22 mouse cellular contexts compared by ENCODE assay signal in the genomic region with DNA sequence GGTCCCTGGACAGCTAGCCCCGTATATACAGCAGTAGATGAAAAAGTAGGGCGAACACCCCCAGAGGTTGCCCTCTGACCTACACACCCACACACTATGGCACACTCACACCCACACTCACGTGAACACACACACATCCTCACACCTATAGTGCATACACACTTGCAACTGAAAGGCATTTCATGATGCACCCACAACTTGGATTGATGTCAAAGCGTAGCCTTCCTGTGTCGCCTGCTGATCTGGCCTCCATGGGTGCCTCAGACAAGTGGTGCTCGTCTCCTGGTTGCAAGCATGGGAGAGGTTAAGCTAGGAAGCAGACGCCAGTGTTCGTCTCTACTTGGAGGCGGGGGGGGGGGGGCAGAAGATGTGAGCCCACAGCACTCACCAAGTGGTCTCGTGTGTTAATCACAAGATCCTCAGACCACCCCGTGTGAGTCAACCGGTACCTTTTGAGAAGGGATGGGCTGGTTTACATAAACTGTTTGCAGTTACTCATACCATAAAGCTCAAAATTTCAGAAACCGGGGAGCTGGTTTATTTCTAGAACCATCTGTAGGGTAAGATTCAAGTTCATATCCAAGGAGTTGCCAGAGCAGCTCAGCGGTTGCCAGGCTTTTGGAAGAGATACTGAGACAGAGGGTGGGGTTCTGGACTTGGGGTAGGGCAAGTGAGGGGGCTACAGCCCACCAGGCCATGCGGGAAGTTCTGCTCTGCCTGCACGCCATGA. TPM values are rescaled to one million over a fixed set of nuclear protein-coding genes. Genes with fewer than 3 reads are reported as not detected.
DNase-seq lines count a peak whose midpoint lies in the region; ATAC-seq and TF ChIP-seq lines count a peak whose summit lies in the region.
"Had no signal": no experiment of that assay in that cellular context is flagged by ENCODE, and none has a peak within 500 bp of the region (broad histone marks: within the 10 kb centered on the region; RNA-seq: fewer than 3 reads in every experiment).

No protein-coding gene starts in this region.

- no peak overlapping the region for H3K9ac ChIP-seq in kidney, embryonic 15.5 days
- H3K9ac ChIP-seq: forebrain, embryonic 13.5 days; forebrain, postnatal 0 days; hindbrain, embryonic 12.5 days had no signal

- H3K9me3 ChIP-seq in kidney, embryonic 15.5 days (replicated peaks): no peaks in the 10 kb centered on the region
- H3K9me3 ChIP-seq: forebrain, embryonic 13.5 days; heart, embryonic 10.5 days; hindbrain, embryonic 12.5 days had no signal

- H3K4me1 ChIP-seq in kidney, embryonic 15.5 days: peaks cover 38% of the 10 kb centered on the region
- H3K4me1 ChIP-seq in cortical plate, adult 2 months (ENCODE audit: control insufficient read depth, insufficient read depth, low read length): peaks cover 17% of the 10 kb centered on the region
- H3K4me1 ChIP-seq: forebrain, embryonic 13.5 days; hindbrain, embryonic 12.5 days had no signal

- ATAC-seq in kidney, embryonic 15.5 days (replicated peaks; ENCODE audit: low FRiP score): 0 out of 2 replicates have a peak, but pooled peaks have one; percentile 57
- ATAC-seq: activated CD4-positive, CD25-positive, alpha-beta regulatory T cell, adult 4 months; forebrain, embryonic 13.5 days; forebrain, postnatal 0 days; hindbrain, embryonic 16.5 days; Patski had no signal

- TF ChIP-seq POLR2A in cortical plate, adult 2 months (IDR thresholded peaks at IDR 0.05; ENCODE audit: extremely low read depth, insufficient read depth, low read length): no peak

- H3K4me2 ChIP-seq in kidney, embryonic 15.5 days: no peak overlapping the region
- H3K4me2 ChIP-seq: forebrain, embryonic 13.5 days; hindbrain, embryonic 12.5 days had no signal

- H3K27ac ChIP-seq in kidney, embryonic 15.5 days: no peak overlapping the region
- H3K27ac ChIP-seq in cortical plate, adult 2 months (ENCODE audit: insufficient read depth, low read length): peak overlapping the region; percentile 49
- H3K27ac ChIP-seq: forebrain, embryonic 13.5 days; hindbrain, embryonic 12.5 days had no signal

- no peak for DNase-seq in kidney, postnatal 25 days
- peak; percentile 41 to 50 for DNase-seq in left cerebral cortex, postnatal 36 days (ENCODE audit: low spot score in 2 of 2)
- no peak for DNase-seq in left cerebral cortex, postnatal 4 days
- DNase-seq in ovary, postnatal 14 days (ENCODE audit: low spot score): no peak
- DNase-seq: adrenal gland, postnatal 25 days; cerebellum, adult 2 months; cerebellum, postnatal 10 days; embryo, embryonic 11 days; forebrain, postnatal 0 days; gastrocnemius, postnatal 10 days; heart, adult 18-20 months; heart, postnatal 10 days; heart, postnatal 4 days had no signal

- intact Hi-C loops in left cerebral cortex, postnatal 36 days (cut with DNase I): no loop called here
- intact Hi-C loops in left cerebral cortex, postnatal 4 days (cut with DNase I): no loop called here

- 90% methylated on average over 16 of the region's 16 CpGs for WGBS in kidney, embryonic 15.5 days

- no peak for TF ChIP-seq CTCF in cortical plate, adult 2 months (IDR thresholded peaks at IDR 0.05; ENCODE audit: extremely low read depth, insufficient read depth, low read length)

- no peaks in the 10 kb centered on the region for H3K27me3 ChIP-seq in kidney, embryonic 15.5 days
- H3K27me3 ChIP-seq: forebrain, embryonic 13.5 days; hindbrain, embryonic 12.5 days; Patski had no signal

- peaks cover 25% of the 10 kb centered on the region for H3K36me3 ChIP-seq in kidney, embryonic 15.5 days
- H3K36me3 ChIP-seq: hindbrain, embryonic 12.5 days had no signal

- no peak overlapping the region for H3K4me3 ChIP-seq in kidney, embryonic 15.5 days (replicated peaks)
- no peak overlapping the region for H3K4me3 ChIP-seq in cortical plate, adult 2 months (ENCODE audit: insufficient read depth, low read length)
- H3K4me3 ChIP-seq: forebrain, embryonic 13.5 days; heart, embryonic 10.5 days; hindbrain, embryonic 12.5 days had no signal

RNA-seq across cellular contexts. Expression of a gene that starts 27.4 kb away (rescaled TPM):
- 24.9 and 26.2 TPM in 2 replicates for polyA plus RNA-seq in kidney, embryonic 15.5 days (2015; fragmentation: Nextera tagmentation; extraction: Ambion mirVana)
- 10 to 100 TPM; 34.4 to 38.3 TPM for total RNA-seq in left cerebral cortex, postnatal 36 days (2021)
- total RNA-seq in left cerebral cortex, postnatal 4 days (2021): 10 to 100 TPM; 18.3 to 19.6 TPM
- 30.3 and 35.1 TPM in 2 replicates for polyA plus RNA-seq in cortical plate, adult 2 months (2012; rRNA removed)
- total RNA-seq: CH12.LX had no signal

Comparison
In these comparisons a context has a peak if more than half of its experiments do, and no peak if none do; other contexts are left out.
1. DNase-seq: peak in left cerebral cortex, postnatal 36 days (2 of 2); none in kidney, postnatal 25 days (0 of 2), left cerebral cortex, postnatal 4 days (single experiment) and ovary, postnatal 14 days (single experiment).